Mouse (Mus musculus) frontal cortex, postnatal 36 days (tissue): ENCODE measurements around the gene Ankdd1b.

Source experiments
- DNase-seq, 2 experiments: peaks; one replicate each; pipeline ENCODE4 v3.0.0; 2022; ENCODE audit warnings: low spot score in 2 of 2

Ankdd1b gene

DNA sequence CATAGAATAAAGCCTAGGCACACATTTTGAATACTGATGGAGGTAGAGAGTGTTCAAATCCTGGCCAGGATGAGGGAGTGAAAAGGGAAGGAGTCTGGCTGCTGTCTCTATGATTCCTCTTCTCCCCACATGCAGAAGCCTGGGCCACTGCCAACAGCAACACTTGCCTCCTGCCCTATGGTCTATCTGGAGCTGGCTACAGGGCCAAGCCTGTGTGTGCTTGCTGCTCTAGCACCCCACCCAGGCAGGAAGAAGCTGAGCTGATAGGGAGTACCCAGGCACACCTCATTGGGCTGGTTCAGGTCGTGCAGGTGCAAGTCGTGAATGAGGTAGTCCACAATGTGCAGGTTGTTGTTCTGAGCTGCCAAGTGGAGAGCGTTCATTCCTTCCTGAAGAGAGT is 16.7 kb downstream of the Ankdd1b start:
- no peak for DNase-seq

DNA sequence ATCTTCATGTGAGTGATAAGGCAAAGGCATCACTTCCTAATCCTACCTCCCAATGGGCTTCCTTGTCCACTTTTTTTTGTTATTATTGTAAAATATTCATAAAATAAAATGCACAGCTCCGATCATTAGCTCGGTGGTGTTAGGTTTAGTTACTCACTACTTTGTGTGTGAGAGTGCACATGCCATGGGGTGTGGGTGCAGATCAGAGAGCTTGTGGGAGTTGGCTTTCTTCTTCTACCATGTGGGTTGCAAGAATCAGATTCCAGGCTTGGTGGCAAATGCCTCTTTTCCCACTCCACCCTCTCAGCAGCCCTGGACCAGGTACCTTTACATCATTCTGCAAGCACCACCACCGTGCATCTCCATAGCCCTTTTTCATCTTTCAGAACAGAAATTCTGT is 18.4 kb downstream of the Ankdd1b start:
- no peak for DNase-seq

DNA sequence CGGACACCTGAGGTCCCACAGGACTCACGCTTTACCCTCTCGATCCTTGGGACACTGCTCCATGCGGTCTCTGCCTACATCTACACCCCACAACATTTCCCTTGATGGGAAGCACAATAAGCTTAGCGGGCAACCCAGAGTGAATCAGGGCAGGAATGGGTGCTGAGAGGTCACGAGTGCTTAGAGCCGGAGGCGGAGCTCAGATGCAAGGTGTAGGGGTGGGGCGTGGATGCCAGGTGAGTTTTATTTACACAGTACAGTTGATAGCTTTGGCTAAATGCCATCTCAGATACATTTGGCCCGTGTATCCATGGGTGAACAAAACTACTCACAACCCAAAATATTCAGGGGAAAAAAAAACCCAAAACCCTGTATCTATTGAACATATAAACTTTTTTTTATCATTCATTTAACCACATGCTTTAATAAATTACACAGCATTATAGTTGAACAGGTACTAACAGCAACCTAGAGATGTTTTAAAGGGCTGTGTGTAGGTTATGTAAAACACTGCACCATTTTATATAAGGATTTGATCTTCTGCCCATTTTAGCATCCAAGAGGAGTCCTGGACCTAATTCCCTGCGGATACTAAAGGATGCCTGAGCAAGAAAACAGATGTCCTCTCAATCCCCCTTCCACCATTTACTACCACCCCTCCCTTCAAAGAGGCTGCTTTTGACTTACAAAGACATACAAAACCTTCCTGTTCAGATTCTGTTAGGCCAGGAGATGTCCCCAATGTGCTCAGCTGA is 19.4 kb downstream of the Ankdd1b start:
- DNase-seq: no peak

DNA sequence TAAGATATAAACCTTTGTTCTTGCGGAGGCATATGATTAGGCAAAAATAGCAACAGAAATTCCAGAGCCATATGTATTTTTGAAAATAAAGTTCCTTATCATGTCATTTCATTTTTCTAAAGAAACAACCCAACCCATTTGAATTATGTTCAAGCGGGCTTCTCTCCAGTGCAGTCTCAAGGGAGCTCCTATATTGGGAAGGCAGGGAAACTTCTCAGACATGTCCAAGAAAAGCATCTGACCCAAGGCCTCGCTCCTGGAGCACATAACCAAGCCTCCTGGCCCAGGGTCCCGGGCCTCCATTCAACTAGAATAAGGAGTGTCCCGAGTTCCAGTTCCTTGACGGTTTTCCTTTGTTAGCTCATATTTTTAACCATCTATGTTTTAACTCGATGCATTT is 20.1 kb downstream of the Ankdd1b start:
- DNase-seq: no peak

DNA sequence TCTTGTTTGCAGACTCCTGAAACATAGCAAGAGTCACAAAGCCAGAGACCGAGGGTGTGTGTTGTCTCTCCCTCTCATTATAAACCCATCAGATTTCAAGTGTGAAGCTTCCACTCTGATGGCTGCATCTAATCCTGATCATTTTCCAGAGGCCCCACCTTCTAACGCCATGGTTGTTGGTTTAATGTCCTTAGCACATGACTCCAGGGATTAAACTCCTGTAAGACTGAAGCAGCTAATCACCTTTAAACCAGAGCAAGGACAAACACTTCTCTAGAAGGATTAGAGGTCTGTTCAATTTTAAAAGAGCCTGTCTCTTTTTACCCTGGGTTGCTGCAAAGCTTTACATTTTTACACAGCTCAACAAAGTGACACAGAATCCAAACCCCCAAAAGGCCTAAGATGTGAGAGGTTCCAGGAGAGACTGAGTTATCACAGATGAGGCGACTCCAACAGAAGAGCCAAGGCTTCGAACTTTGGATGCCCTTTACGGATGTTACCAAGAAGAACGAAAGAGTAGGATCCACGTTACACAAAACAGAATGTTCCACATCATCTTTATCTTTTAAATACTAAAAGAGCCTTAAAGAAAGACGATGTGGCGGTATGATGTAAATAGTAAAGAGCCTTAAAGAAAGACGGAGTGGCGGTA is 20.7 kb downstream of the Ankdd1b start:
- no peak for DNase-seq

DNA sequence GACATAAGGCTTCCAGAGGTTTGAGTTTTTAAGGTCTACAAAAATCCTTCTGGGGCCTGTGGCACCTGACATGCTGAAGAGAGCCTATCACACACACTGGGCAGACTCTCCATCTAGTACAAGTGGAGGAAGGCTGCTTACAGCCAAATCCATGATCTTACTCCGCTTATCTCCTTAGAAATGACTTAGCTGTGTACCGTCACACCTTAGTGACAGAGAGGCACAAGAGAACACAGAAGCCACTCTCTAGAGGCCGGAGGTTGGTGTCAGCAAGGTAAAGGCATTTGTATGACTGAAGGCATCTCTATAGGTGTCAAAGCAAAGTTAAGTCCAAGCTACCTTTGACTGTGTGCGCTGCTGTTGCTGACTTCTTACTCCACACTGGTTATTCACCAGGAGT is 30.6 kb downstream of the Ankdd1b start:
- DNase-seq: no peak

DNA sequence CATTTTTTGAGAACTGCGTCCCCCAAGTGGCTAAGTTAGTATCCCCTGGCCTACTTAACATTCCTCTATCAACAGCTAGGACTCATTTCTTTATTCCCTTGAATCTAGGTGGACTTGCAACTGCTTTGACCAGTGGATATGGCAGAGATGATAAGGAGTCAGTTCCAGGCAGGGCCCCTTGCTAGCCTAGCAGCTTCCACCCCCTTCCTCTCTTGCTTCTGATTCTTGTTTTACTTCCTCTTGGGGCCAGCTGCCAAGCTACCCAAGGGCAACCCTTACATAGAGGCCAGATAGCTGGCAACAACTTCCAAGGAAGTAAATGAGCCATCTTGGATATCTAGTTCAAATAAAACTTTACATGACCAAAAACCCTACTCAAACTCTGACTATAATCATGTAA is 34.1 kb downstream of the Ankdd1b start:
- DNase-seq: no peak

DNA sequence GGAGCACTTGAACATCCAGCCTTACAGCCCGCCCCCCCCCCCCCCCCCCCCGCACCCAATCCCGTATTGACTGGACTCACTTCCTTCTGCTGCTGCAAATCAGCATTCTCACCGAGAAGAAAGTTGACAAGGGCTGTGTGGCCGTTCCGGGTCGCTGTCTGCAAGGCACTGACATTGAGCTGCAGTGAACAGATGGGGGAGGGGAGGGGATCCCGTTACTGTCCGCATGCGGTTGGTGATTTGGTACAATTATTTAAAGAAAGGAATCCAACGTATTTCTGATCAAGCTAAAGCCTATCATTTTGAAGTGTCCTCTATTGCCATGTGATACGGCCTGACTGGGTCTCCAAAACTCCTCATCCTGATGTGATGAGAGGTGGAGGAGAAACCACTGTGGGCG is 35.2 kb downstream of the Ankdd1b start:
- no peak for DNase-seq

DNA sequence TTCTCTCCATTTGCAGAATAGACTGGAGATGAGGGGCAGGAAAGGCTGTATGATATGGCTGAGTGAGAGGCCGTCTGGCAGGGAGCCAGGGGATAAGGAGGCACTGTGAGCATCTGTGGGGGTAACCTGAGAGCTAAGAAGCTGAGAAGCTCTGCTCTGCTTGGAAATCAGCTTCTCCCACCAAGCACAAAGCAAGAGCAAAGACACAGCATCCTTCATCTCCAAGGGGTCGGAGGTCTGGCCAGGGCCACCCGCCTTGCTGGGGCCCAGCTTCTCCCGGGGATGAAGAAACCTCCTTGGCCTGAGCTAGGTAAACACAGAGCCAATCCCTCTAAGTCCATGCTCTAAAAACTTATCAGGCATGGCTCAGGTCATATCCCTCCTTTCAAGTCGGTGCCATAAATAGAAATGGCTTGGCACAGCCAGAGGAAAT is 36.1 kb downstream of the Ankdd1b start:
- DNase-seq: no peak

DNA sequence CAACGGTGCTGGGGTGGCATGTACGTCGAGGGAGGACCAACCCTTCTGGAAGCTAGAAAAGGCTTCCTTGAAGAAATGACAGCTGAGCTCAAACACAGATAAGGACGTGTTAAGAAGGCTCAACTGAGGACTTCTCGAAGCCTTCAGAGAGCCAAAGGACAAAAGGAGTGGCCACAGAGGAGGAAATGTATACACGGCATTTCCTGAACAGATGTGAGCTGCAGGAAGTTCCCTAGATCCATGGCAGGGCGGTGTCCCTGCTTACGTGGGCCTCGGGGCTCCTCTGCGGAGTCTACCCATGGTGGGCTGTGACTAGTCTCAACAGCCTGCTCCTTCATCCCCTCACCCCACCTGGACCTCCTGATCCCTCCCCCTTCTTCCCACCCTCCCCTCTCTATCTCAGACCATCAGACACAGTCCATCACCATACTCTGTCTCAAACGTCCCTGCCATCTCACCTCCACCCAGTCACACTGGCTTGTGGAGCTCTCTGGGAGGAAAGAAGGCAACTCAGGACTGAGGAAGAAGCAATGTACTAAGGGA is 37.3 kb downstream of the Ankdd1b start:
- no peak for DNase-seq

DNA sequence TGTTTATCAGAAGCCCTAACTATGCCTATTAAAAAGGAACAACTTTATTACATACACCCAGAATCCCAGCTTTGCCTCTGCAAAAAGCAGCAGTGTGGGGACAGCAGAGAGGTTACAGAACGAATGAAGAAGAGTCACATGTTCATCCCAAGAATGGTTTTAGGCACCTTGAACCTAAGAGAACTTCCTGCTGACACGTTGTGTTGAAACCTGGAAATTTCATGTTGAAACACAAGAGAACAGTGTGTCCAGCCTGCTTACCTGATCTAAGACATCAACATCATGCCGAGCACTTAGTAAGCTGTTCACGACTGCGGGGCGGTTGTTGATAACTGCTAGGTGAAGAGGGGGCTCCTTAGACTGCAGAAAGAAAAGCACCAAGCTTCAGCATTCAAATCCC is 38.0 kb downstream of the Ankdd1b start:
- no peak for DNase-seq

DNA sequence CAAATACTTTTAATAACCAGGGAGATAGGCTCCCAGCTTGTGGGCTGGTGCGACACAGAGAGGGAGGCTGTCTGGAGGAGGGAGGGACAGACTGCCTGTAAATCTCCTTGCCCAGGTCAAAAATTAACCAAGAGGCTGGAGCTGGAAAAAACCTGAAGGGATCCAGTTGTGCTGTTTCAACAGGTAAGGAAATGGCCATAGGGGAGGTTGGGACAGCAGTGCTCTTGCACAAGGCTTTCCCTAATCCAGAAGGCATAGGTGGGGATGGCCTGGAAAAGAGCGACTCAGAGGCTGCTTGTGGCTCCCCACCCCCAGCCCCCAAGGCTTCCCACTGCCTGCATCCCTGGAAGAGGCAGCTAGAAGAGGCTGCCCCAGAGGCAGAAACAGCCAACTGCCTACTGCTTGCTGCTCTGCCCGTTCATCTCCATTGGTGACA is 38.6 kb downstream of the Ankdd1b start:
- DNase-seq: no peak

DNA sequence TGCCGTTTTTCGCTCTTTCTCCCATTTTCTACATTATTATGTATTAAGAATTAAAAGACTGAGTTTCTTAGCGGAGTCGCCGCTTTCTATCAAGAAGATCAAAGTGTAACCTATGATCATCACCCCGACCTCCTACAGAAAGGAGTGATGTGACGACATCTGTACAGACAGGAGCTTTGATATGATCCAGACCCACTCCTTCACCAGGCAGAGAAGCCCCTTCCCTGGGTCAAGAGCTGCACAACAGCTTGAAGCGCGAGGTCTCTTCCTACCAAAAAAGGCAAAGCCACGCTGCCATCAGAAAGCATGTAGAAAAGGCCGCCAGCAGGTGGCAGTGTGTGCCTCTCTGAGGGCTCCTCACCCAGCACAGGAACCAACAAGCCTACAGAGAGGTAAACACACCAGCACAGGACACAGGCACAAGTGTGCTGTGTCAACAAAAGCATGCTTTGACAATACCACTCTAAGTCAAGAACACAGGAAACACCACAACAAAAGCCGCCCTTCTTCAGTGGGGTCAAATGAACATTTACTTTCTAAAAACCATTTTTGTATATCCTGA is 39.3 kb downstream of the Ankdd1b start:
- DNase-seq: peak; percentile 89 to 90

DNA sequence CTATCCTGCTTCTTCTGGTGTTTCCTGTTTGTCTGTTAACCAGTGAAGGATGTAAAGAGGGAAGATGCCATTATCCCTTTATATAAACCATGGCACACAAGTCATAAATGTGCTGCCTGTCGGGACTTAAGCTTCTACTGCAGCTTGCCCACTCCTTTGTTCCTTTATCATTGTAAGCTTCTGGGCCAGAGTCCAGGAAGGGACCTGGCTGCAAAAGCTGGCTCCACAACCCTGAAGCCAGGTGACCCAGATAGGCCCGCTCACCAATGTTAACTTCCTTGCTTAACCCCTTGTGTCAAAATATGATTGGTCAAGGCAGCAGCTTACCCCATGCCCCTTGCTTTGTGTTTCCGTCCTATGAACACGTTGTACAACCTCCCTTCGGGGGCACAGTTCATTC is 42.5 kb downstream of the Ankdd1b start:
- DNase-seq: no peak

DNA sequence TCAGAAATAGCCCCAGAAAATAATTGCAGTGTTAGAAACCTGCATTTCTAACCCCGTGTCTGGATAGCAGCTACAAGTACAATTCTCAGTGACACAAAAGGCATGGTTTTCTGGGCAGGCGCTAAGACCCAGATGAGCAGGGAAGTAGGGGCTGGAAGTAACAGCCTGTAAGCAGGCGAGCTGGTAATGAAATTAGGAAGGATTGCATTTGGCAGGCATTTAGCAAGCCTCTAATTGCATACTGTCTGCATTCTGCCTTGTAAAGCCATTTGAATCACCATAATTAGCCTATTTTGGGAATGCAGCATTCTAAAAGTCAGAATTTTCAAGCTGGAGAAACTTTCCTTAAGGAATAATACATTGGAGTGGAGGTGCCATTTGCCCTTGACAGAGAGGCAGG is 45.0 kb downstream of the Ankdd1b start:
- no peak for DNase-seq

DNA sequence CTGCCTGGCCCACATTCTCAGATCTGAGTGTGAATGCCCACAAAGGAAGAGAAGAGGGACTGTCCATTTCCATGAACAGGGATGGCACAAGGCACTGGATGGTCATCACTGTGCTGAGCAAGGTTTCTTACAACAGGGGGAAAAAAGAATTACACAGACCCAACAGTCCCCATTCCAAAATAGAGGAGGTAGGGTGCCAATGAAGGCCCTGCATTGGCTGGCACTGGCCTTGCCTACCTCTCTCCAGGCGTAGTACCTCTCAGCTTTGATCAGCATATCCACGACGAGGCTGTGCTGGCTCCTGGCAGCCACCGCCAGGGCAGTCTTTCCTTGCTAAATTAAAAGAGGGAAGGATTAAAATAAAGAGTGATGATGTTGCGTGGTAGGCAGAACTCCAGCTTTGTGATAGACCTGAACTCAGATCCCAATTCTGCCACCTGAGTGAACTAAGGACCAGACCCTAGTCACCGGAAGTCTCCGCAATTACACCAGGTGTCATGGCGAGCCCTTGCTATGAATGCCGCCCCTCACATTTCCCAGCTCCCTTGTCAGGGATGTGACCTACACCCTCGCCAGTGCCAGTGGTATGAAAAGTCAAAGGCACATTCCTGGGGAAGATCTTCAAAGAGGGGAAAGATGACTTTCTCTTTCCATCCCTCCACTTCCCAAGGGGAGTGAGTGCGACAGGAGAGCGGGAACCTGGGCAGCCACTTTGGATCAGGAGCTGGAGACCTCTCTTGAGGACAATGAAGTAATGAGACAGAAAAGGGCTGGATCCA is 46.3 kb downstream of the Ankdd1b start:
- DNase-seq: no peak

DNA sequence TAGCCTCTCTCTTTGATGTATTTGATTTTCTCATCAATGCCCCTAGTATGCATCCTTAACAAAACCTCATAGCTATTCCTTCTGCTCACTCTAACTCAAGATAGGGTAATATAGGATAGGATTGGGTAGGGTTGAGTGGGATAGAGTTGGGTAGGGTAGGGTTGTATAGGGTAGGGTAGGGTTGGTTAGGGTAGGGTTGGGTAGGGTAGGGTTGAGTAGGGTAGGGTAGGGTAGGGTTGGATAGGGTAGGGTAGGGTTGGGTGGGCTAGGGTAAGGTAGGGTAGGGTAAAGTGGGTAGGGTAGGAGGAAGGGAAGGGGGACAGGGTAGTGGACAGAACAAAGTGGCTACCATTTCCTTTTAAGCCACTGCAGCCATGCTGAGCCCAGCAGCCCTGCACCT is 49.8 kb downstream of the Ankdd1b start:
- DNase-seq: no peak

DNA sequence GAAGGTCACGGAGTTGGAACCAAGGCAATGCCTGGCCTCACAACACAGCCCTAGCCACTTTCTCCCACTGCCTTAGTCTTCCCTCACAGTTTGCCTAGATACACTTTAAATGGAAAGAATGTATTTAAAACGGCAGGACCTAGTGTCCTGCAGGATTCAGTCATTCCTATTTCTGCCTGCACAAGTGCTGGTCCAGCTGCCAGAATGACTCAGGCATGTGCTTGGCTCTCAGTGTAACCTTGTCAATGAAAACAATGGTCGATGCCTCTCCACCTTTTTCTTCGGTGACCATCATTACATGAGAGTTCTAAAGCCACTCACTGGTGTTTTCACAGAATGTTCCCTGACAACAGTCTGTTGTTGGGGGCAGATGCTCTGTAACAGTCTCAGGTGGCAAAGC is 52.5 kb downstream of the Ankdd1b start:
- DNase-seq: no peak

DNA sequence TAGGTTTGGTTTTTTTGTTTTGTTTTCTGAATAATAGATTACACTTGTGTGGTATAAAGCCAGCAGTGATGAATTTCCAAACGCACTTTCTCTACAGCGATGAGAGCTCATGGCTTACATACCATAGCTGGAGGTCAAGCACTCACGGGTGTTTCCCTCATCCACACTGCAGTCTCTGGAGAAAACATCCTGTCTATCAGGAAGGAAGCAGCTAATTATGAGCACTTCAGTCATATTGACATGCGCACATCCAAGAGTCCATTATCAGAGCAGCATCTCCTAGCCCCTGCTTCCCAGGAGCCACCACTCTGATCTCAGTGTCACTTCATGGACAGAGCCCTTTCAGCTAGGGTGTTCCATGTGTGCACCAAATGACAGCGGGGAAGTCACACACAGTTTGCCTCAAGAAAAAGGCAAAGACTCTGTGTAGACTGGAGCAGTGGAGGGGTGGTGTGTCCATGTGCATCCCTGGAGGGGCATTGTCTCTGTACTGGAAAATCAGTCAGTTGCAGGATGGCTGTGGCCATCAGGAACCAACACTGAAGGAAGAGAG is 53.7 kb downstream of the Ankdd1b start:
- DNase-seq: no peak

DNA sequence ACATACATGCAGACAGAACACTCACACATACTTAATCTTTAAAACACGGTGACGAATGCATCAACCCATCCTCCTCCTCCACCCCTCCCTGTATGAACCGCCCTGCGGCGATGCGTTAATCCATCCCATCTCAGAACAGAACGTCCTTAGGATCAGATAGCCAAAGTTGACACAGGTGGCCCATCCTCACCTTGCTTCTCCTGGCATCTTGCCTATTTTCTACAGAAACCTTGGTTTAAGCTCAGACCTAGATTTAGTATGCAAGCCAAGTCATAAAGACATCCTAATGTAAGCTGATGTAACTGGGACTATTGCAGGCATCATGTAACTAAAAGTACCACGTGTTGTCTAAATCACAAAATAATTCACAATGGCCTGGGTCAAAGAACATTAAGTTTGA is 54.6 kb downstream of the Ankdd1b start:
- DNase-seq: no peak

DNA sequence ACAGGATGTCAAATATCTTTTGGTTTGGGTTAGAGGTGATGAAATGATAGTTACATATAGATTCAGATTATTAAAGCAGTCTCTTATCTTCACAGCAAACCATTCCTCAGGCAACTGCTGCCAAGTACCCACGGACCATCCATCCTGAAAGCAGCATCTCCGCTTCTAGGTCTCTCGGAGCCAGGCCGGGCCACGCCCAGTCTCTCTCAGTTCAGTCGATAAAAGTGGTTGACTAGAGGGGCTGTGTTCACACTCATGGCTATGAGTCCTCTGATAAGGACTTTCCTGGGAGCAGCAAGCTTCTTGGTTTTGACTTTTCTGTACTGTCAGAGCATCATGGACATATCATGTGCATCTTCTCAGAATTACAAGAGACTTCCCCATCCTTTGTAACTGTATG is 56.6 kb downstream of the Ankdd1b start:
- no peak for DNase-seq

DNA sequence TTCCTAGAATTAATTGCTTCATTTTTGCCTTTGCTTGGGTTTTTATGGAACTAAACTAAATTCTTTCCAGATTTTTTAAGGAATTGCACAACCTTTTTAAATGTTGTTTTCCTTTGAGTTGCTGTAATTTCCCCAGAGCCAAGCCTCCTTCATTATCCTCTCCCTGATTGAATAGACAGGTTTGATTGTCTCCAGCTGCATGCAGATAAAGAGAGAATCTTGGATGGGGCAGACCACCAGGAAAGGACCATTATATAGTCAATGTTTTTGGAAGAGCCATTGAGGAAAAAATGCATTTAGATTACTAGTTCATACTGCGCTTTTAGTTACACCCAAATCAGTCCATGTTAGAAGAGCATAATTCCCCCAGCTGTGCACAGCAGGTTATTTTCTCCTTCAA is 62.2 kb downstream of the Ankdd1b start:
- DNase-seq: no peak
